Mouse (Mus musculus): ENCODE data around the gene Smad6.

The Smad6 gene

GRCm38 (mm10) chr9:64042911-64043310 is 21.1 kb upstream of the Smad6 start:
- TF ChIP-seq GATA4 (IDR thresholded peaks at IDR 0.05; ENCODE audit: insufficient replicate concordance, low read length), result no peak

GRCm38 (mm10) chr9:64042216-64042615 is 20.4 kb upstream of the Smad6 start:
- no peak for TF ChIP-seq GATA4 (IDR thresholded peaks at IDR 0.05; ENCODE audit: insufficient replicate concordance, low read length)

DNA sequence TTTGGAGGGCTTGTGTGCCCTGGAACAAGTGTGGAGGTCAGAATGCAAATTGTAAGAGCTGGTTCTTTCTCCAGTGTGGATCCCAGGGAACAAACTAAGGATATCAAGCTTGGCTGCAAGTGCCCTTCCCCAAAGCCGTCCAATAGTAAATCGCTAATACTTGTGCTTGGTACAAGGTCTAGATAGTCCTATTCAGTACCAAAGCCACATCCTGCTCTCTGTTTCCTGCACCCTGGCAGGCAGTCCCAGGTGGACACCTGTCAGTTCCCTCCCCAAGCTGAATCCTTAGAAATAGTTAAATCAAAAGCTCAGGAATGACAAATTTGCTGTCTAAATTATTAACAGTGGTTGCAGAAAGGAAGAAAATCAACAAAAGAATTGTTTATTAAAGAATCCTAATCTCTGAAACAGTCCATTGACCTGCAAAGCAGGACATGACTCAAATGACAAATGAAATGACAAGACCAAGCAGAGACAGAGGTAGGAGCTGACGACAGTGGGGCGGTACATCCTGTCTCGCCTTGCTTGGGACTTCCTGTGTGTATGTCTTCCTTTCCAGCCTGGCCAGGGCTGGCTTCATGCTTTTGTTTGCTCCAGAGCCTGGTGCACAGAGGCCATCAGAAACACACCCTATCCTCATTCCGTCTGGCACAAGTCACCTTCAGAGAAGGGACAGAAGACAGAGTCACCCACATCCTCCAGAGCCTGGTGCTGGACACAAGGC is 8.2 kb upstream of the Smad6 start:
- no peak for TF ChIP-seq GATA4 (IDR thresholded peaks at IDR 0.05; ENCODE audit: insufficient replicate concordance, low read length)

DNA sequence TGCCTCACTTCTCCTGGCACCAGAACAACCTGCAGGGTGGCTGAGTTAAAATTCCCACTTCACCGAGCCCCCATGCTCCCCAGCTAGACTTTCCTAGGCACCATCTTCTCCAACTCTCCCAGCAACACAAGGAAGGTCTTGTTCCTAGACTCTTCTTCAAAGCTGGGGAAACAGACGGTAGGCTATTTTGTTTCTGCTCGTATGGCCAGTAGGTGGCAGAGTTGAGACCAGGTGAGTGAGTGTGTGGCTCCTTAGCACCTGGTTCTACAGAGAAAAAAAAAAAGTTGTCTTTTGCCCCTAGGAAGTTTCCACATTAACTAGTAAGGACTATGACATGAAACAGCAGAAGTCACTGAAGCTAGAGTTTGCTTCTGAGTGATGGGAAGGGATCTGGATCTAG is 3.7 kb upstream of the Smad6 start:
- TF ChIP-seq GATA4 (IDR thresholded peaks at IDR 0.05; ENCODE audit: insufficient replicate concordance, low read length), result no peak

GRCm38 (mm10) chr9:64024976-64025375 is 3.1 kb upstream of the Smad6 start:
- TF ChIP-seq GATA4 (IDR thresholded peaks at IDR 0.05; ENCODE audit: insufficient replicate concordance, low read length), result no peak

DNA sequence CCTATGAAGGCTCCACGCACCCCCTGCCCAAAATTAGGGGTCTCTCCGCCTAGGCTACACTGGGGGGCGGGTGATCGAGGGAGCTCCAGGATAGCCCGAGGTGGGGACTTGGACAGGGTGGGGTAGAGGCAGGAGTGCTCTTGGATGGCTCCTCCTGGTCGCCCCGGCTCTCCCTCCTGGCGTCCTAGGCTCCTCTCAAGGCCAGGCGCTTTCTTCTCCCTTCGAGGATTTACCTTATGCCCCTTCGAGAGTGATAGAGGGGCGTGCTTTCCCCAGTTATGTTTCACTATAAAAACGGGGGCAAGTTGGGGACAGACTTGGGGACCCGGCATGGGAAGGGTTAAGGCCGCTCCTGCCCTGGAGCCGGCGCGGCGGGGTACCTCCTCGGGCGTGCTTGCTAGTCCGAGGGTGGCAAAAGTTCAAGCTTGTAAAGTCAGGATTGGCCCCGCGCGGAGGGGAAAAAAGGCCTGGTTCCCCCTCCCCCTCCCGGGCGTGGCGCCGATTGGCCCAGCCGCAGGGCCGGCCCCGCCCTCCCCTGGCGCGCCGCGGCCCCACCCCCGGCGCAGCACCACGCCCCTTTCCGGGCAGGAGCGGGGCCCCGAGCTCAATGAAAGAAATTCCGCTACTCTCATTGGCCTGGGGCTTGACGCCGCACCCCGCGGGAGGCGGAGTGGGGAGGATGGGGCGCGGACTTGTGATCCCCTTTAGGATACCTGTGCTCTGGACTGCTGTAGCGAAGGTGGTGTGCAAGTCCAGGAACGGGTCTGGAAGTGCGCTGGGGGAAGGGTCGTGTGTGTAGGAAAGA is 905 bp upstream of the Smad6 start:
- TF ChIP-seq GATA4 (IDR thresholded peaks at IDR 0.05; ENCODE audit: insufficient replicate concordance, low read length), result no peak

GRCm38 (mm10) chr9:64021319-64021850 is 474 bp downstream of the Smad6 start:
- no peak for TF ChIP-seq GATA4 (IDR thresholded peaks at IDR 0.05; ENCODE audit: insufficient replicate concordance, low read length)

DNA sequence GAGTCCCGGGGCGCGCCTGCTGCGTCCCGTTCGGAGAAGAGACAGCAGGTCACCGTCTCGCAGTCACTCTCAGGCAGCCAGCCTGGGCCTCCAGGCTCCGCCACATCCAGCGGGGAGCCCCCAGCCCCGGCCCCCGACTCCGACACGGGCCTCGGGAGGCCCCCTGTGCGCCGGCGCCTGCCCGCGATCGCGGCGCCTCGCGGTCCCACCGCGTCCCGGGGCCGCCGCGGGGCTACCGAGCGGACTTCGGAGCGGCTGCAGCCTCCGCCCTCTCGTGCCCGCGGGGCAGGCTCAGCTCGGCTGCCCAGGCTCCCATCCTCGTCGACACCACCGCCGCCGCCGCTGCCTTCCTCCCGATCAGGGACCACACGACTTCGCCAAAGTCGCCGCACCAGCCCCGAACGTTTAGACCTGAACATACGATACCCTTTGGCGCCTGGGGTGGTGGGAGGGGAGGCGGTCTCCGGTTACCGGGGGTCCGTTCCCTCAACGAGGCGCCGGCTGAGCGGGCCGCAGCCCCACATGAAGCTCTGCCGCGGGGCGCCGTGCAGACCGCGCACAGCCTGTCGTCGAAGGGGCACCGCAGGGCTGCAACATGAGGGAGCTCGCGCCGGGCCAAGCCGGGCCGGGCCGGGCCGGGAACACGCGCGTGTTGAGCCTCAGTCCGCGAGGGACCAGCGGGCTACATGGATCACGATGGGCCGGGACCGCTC is 1.1 kb downstream of the Smad6 start:
- no peak for TF ChIP-seq GATA4 (IDR thresholded peaks at IDR 0.05; ENCODE audit: insufficient replicate concordance, low read length)

DNA sequence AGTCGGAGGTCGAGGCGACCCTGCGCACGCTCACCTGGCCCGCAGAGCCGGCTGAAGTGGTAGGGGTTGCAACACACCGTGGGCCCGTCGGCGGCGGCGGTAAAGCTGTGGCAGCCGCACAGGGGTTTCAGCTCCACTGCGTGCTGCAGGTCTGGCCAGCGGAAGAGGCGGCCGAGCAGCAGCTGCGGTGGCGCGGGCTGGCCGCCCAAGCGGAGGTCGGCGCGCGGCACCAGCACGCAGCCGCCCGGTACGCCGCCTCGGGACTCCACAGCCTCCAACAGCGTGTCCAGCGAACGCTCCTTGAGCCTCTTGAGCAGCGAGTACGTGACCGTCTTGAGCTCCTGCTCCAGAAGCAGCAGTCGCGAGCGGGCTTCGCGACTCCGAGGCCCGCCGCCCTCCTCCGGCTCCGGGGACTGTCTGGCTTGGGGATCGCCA is 1.7 kb downstream of the Smad6 start:
- TF ChIP-seq GATA4 (IDR thresholded peaks at IDR 0.05; ENCODE audit: insufficient replicate concordance, low read length), result no peak

DNA sequence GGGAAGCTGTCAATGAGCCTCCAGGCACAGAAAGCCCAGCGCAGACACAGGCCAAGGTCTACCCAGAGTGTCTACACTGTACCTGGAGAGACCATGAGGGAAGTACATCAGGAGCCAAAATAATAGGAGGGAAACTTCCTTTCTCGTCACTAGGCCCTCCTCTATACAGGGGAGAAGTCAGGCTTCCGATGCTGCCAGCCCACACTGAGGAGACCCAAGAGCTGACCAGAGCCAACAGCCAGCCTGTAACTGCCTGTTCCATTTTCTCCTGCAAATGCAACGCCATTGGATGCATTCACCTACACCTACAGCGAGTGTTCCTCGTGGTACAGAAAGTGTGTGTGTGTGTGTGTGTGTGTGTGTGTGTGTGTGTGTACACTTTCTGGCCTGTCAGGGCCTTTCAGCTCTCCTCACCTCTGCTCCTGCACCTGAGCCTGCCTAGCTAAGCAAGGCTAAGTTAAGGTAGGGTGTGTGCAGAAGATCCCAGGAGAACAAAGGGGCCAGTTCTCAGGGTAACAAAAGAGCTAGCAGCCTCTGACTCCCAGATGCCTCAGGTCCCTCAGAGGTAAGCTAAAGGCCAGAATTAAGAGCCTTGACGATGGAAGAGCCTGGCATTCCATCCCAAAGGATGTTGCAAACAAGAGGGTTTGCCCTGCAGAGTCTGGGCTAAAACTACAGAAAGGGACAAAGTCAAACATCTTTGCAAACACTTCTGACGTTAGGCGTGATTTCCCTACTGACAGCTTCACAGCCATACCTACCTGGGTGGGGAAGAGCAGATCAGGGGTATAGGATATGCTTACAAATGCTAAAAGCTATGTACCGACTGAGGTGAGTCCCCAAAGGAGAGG is 2.6 kb downstream of the Smad6 start:
- TF ChIP-seq GATA4 (IDR thresholded peaks at IDR 0.05; ENCODE audit: insufficient replicate concordance, low read length), result no peak

DNA sequence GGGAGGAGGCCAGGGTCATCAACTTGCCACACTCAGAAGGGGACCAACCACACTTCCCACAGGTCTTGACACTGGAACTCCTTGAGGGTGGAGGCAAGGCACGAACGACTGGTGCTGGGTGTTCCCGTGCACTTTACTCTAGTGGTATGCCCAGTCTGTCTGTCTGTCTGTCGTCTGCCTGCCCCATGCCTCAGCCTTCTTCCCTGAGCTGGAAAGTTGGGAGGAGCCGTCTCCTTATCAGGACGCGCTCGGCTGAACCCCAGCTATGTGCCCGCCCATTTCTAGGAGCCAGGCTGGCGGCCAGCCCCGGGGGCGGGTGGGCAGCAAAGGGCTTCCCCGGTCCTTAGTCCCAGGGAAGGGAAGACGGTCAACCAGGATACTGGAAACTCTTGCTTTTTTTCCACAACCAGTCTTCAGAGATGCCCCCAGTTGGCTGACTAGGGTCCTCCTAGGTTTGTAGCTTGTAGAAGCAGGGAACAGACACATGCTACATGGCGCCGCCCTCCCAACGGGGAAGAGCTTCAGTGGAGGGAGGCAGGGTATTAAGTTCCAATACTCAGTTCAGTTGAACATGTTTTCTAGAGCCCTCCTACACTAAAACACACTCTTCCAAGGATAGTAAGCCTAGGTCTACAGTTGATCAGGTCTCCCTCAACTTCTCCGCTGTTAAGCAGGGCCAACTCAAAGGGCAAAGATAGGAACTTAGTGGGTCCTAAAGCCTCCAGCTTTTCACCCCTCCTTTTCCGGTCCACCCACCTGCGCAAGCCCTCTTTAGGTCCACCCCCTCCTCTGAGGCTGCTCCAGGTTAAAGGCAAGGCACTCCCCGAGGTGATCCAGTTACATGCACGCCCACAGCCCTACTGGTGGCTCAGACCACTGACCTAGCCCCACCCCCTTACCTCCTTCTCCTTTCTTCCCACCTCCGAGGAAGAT is 3.7 kb downstream of the Smad6 start:
- TF ChIP-seq GATA4 (IDR thresholded peaks at IDR 0.05; ENCODE audit: insufficient replicate concordance, low read length), result peak; percentile 93; the same call in 1 of the 2 replicates

- TF ChIP-seq GATA4 (IDR thresholded peaks at IDR 0.05; ENCODE audit: insufficient replicate concordance, low read length), result no peak; the same call in 1 of the 2 replicates
Observed at GRCm38 (mm10) chr9:64016648-64017400, 5.0 kb downstream of the Smad6 start.

- TF ChIP-seq GATA4 (IDR thresholded peaks at IDR 0.05; ENCODE audit: insufficient replicate concordance, low read length), result no peak
Observed at GRCm38 (mm10) chr9:64016092-64016491, 5.8 kb downstream of the Smad6 start.

Data from liver, adult (tissue).